Mouse (Mus musculus) CH12.LX (cell line): ENCODE results near the gene Atp4b. TPM values are rescaled to one million over a fixed set of nuclear protein-coding genes. Genes with fewer than 3 reads are reported as not detected.
A peak's percentile ranks its signal among the peaks of the same experiment; 100 is the strongest.

Experiments
- DNase-seq: peaks from one replicate; pipeline ENCODE4 v3.0.0-alpha.2; 2013; ENCODE audit errors: extremely low read depth
- H3K27ac ChIP-seq: 2 replicates; pipeline ENCODE4 v1.5.1; 2012; ENCODE audit warnings: low read depth, mild to moderate bottlenecking, control low read depth, moderate library complexity; ENCODE audit not compliant: insufficient read depth
- H3K27me3 ChIP-seq: replicated peaks from 2 replicates; pipeline ENCODE3; 2012; ENCODE audit warnings: inconsistent platforms
- H3K36me3 ChIP-seq, 2 experiments: replicated peaks in 1 of 2; 2 replicates each; pipeline versions ENCODE3 to v1.6.1; 2012; ENCODE audit warnings: inconsistent platforms in 1 of 2, low read length in 1 of 2, mild to moderate bottlenecking in 1 of 2, mixed read lengths in 1 of 2, moderate library complexity in 1 of 2; ENCODE audit not compliant: control insufficient read depth in 1 of 2, insufficient read depth in 1 of 2
- H3K4me1 ChIP-seq, 2 experiments: 2 replicates each; pipeline ENCODE4 v1.6.1; 2012; ENCODE audit warnings: inconsistent platforms in 1 of 2, moderate library complexity in 1 of 2; ENCODE audit not compliant: insufficient read depth in 2 of 2, control insufficient read depth in 1 of 2
- H3K4me2 ChIP-seq: 2 replicates; pipeline ENCODE4 v1.6.1; 2012; ENCODE audit warnings: low read depth, mild to moderate bottlenecking, control low read depth; ENCODE audit not compliant: poor library complexity, insufficient read depth, severe bottlenecking
- H3K4me3 ChIP-seq, 3 experiments: fragments of 150-350 bp in 1 of 3; sonication (generic) in 1 of 3; replicated peaks in 1 of 3; 2 replicates each; pipeline versions ENCODE3 to v1.5.1; 2011 to 2012; ENCODE audit warnings: low read depth in 2 of 3, low read length in 2 of 3, mild to moderate bottlenecking in 2 of 3, moderate library complexity in 2 of 3, control low read depth in 1 of 3, improper control_type of control experiment in 1 of 3, inconsistent platforms in 1 of 3, mixed read lengths in 1 of 3; ENCODE audit not compliant: poor library complexity in 1 of 3
- H3K79me2 ChIP-seq: replicated peaks from 2 replicates; pipeline ENCODE4 v1.6.1; 2012; ENCODE audit warnings: mild to moderate bottlenecking, moderate library complexity; ENCODE audit not compliant: control insufficient read depth, poor library complexity, insufficient read depth, severe bottlenecking; ENCODE audit errors: extremely low read depth
- H3K9ac ChIP-seq: 2 replicates; pipeline ENCODE4 v1.6.1; 2012; ENCODE audit warnings: low read depth, mild to moderate bottlenecking, control low read depth, moderate library complexity; ENCODE audit not compliant: insufficient read depth
- H3K9me3 ChIP-seq: replicated peaks from 2 replicates; pipeline ENCODE3; 2012; ENCODE audit warnings: low read length, inconsistent platforms, mixed read lengths
- BHLHE40 ChIP-seq: IDR thresholded peaks from 2 replicates; pipeline ENCODE4 v1.6.1; 2011; ENCODE audit warnings: mild to moderate bottlenecking, low read depth, low read length, improper control_type of control experiment
- CTCF ChIP-seq, 2 experiments: IDR thresholded peaks in 1 of 2; conservative IDR thresholded peaks in 1 of 2; 2 replicates each; pipeline ENCODE4 v1.5.1; 2011 to 2012; ENCODE audit warnings: low read depth in 2 of 2, low read length in 2 of 2, improper control_type of control experiment in 1 of 2, inconsistent platforms in 1 of 2, mild to moderate bottlenecking in 1 of 2, moderate library complexity in 1 of 2
- EP300 ChIP-seq: IDR thresholded peaks from 2 replicates; pipeline ENCODE4 v1.6.1; 2011; ENCODE audit warnings: low read length, improper control_type of control experiment
- GABPA ChIP-seq: IDR thresholded peaks from 2 replicates; pipeline ENCODE4 v1.6.1; 2012; ENCODE audit warnings: low read depth, low read length, improper control_type of control experiment, inconsistent platforms; ENCODE audit not compliant: insufficient replicate concordance
- HCFC1 ChIP-seq: IDR thresholded peaks from 2 replicates; pipeline ENCODE4 v1.6.1; 2012; ENCODE audit warnings: low read depth, mild to moderate bottlenecking, inconsistent platforms, low read length, improper control_type of control experiment
- JUN ChIP-seq: IDR thresholded peaks from 2 replicates; pipeline ENCODE4 v1.6.1; 2011; ENCODE audit warnings: low read depth, mild to moderate bottlenecking, low read length, improper control_type of control experiment, moderate library complexity; ENCODE audit not compliant: insufficient read depth
- JUND ChIP-seq: conservative IDR thresholded peaks from 2 replicates; pipeline ENCODE4 v1.6.1; 2011; ENCODE audit warnings: low read depth, low read length, improper control_type of control experiment
- KAT2A ChIP-seq: IDR thresholded peaks from 2 replicates; pipeline ENCODE4 v1.6.1; 2012; ENCODE audit warnings: low read length, improper control_type of control experiment, inconsistent platforms; ENCODE audit not compliant: insufficient replicate concordance
- MAFK ChIP-seq: IDR thresholded peaks from 2 replicates; pipeline ENCODE4 v1.6.1; 2011; ENCODE audit warnings: low read length, improper control_type of control experiment; ENCODE audit not compliant: insufficient replicate concordance
- MAZ ChIP-seq: IDR thresholded peaks from 2 replicates; pipeline ENCODE4 v1.6.1; 2012; ENCODE audit warnings: low read depth, mild to moderate bottlenecking, inconsistent platforms, low read length, improper control_type of control experiment, moderate library complexity
- MEF2A ChIP-seq: IDR thresholded peaks from 2 replicates; pipeline ENCODE4 v1.6.1; 2014; ENCODE audit warnings: low read depth, mild to moderate bottlenecking, inconsistent platforms, low read length, improper control_type of control experiment, borderline replicate concordance
- NRF1 ChIP-seq: IDR thresholded peaks from 2 replicates; pipeline ENCODE4 v1.6.1; 2014; ENCODE audit warnings: low read depth, mild to moderate bottlenecking, inconsistent platforms, low read length, improper control_type of control experiment, moderate library complexity
- PAX5 ChIP-seq: IDR thresholded peaks from 2 replicates; pipeline ENCODE4 v1.6.1; 2012; ENCODE audit warnings: low read length, inconsistent platforms, mixed read lengths
- POLR2A ChIP-seq: IDR thresholded peaks from 2 replicates; pipeline ENCODE4 v1.6.1; 2011; ENCODE audit warnings: low read depth, mild to moderate bottlenecking, improper control_type of control experiment, low read length
- POLR2AphosphoS2 ChIP-seq: IDR thresholded peaks from 2 replicates; pipeline ENCODE4 v1.6.1; 2011; ENCODE audit warnings: low read depth, low read length, improper control_type of control experiment
- RAD21 ChIP-seq: IDR thresholded peaks from 2 replicates; pipeline ENCODE4 v1.6.1; 2011; ENCODE audit warnings: low read depth, mild to moderate bottlenecking, low read length, improper control_type of control experiment, moderate library complexity
- RCOR1 ChIP-seq: conservative IDR thresholded peaks from 2 replicates; pipeline ENCODE4 v1.6.1; 2012; ENCODE audit warnings: low read depth, mild to moderate bottlenecking, inconsistent platforms, low read length, improper control_type of control experiment
- SMC3 ChIP-seq: IDR thresholded peaks from 2 replicates; pipeline ENCODE4 v1.6.1; 2011; ENCODE audit warnings: low read depth, low read length, improper control_type of control experiment
- TBP ChIP-seq: conservative IDR thresholded peaks from 2 replicates; pipeline ENCODE4 v1.6.1; 2011; ENCODE audit warnings: low read depth, low read length, improper control_type of control experiment
- TCF12 ChIP-seq: IDR thresholded peaks from 2 replicates; pipeline ENCODE4 v1.6.1; 2014; ENCODE audit warnings: low read depth, mild to moderate bottlenecking, inconsistent platforms, low read length, improper control_type of control experiment
- ZC3H11A ChIP-seq: IDR thresholded peaks from 2 replicates; pipeline ENCODE4 v1.6.1; 2012; ENCODE audit warnings: low read depth, mild to moderate bottlenecking, inconsistent platforms, low read length, improper control_type of control experiment
- dilution Hi-C: fragments of 300-500 bp; cut with MboI; formaldehyde crosslinking; loops from 2 replicates; pipeline ENCODE4 v1.14.3; 2020; ENCODE audit warnings: low sequenced_read_pairs; ENCODE audit not compliant: extremely low pct_unique_long_range_greater_than_20kb, extremely low pct_ligation_motif_present
- in situ Hi-C: fragments of 300-500 bp; cut with MboI; formaldehyde crosslinking; loops from 3 replicates; pipeline ENCODE4 v1.14.3; 2019; ENCODE audit warnings: low sequenced_read_pairs, low pct_ligation_motif_present, low pct_unique_long_range_greater_than_20kb, mixed read lengths
- polyA plus RNA-seq: library from polyadenylated mRNA; unstranded; fragments of >175 nt; gene quantifications from 2 replicates; pipeline ENCODE4 v1.2.1, GENCODE M21; 2012; ENCODE audit warnings: low read depth; ENCODE audit not compliant: insufficient read length
- total RNA-seq, 2 experiments: library from RNA; depleted of rRNA; stranded (reverse); fragments of 300-350 nt in 1 of 2; fragments of >200 nt in 1 of 2; gene quantifications; 2 replicates each; pipeline ENCODE4 v1.2.3; 2012 to 2014

Atp4b gene
- total and polyA plus RNA-seq, 3 experiments, result not detected

DNA sequence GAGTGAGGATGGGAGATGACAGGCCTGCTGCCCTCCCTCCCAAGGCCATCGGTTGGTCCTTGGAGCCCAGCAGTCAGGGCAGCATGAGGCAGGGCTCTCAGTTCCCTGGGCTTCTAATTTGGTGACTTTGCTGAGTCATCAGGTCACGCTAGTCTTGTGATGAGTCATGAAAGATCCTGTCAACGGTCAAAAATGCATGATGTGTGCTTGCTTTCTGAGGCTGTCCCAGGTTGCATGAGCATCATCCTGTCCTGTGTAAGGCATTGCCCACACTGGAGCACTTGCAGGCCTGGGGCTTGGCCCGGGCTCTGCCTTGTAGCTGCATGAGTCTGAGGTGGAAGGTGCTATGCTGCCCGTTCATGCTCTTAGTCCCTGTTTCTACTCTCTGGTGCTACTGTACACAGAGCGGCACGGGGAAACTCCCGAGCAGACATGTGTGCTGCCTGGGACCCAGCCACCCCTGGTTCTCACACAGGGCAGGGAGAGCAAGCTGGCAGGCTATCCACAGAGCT, 23.4 kb downstream of the Atp4b start (continued):
- TF ChIP-seq TBP (peak; percentile 64; the same call in 1 of the 2 replicates), TCF12 (no peak), KAT2A (no peak), RAD21 (no peak), HCFC1 (no peak), JUND (peak; percentile 89), JUN (peak; percentile 86), GABPA (no peak), MEF2A (peak; percentile 95), CTCF (conservative IDR thresholded peaks at IDR 0.05 in 1 of 2, IDR thresholded peaks at IDR 0.05 in 1 of 2; ENCODE audit: low read depth in 2 of 2, low read length in 2 of 2) (no peak), RCOR1 (0 out of 2 replicates have a peak, but pooled peaks have one; percentile 41), BHLHE40 (peak; percentile 95), NRF1 (0 out of 2 replicates have a peak, but pooled peaks have one; percentile 26), POLR2A (no peak), MAFK (peak; percentile 99), PAX5 (no peak), EP300 (peak; percentile 87), SMC3 (no peak)

DNA sequence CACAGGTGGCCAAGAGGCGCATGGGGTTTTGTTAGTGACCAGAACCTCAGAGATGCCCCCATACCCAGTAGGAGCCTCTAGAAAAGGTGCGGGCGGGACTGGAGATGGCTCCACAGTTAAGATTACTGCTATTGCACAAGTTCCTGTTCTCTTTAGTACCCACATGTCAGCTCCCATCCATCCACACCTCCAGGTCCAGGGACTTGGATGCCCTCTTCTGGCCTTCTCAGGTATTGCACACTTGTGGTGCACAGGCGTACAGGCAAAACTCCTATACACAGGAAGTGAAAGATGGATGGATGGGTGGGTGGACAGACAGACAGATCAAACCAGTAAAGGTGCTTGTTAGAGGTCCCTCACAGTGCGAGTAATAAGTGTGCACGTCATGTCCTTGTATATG, 34.8 kb downstream of the Atp4b start:
- peaks cover 0 to 6% of the 10 kb centered on the region in 2 experiments; a peak in 2 of 4 replicates for H3K4me1 ChIP-seq
- H3K4me3 ChIP-seq, result no peak overlapping the region
- dilution Hi-C loops, result no loop called here
- no peak overlapping the region for H3K4me2 ChIP-seq
- no peak overlapping the region for H3K27ac ChIP-seq
- H3K36me3 ChIP-seq, result peaks cover 89 to 99% of the 10 kb centered on the region in 2 experiments
- in situ Hi-C loops, result no loop called here
- H3K9ac ChIP-seq, result no peak overlapping the region
- H3K79me2 ChIP-seq, result peaks cover 80% of the 10 kb centered on the region
- peaks cover 15% of the 10 kb centered on the region for H3K9me3 ChIP-seq
- TF ChIP-seq MAZ, result no peak
- TF ChIP-seq ZC3H11A, result no peak
- peak; percentile 33 to 57; a peak in 3 of 4 replicates for TF ChIP-seq CTCF (conservative IDR thresholded peaks at IDR 0.05 in 1 of 2, IDR thresholded peaks at IDR 0.05 in 1 of 2; ENCODE audit: low read depth in 2 of 2, low read length in 2 of 2)
- no peak for TF ChIP-seq GABPA
- no peak for TF ChIP-seq RCOR1
- no peak for TF ChIP-seq POLR2AphosphoS2
- H3K27me3 ChIP-seq, result no peaks in the 10 kb centered on the region
- DNase-seq, result peak; percentile 42
